Mouse (Mus musculus) forebrain, embryonic 16.5 days (tissue): ENCODE data around the gene Hoga1. TPM values are rescaled to one million over a fixed set of nuclear protein-coding genes. Genes with fewer than 3 reads are reported as not detected.

Source experiments
- ATAC-seq: fragments of 200-750 bp; cut with Nextera tagmentation; 2 replicates; pipeline ENCODE4 v1.8.0; 2017; ENCODE audit warnings: mild to moderate bottlenecking, moderate library complexity
- H3K27ac ChIP-seq: fragments of 300-500 bp; sonication (generic); 2 replicates; pipeline ENCODE4 v1.5.1; 2014; ENCODE audit warnings: low read length, control low read depth
- H3K27me3 ChIP-seq: fragments of 300-500 bp; sonication (generic); replicated peaks from 2 replicates; pipeline ENCODE4 v1.6.1; 2014; ENCODE audit warnings: low read length; ENCODE audit not compliant: control insufficient read depth, insufficient read depth
- H3K36me3 ChIP-seq: fragments of 300-500 bp; sonication (generic); 2 replicates; pipeline ENCODE4 v1.6.1; 2014; ENCODE audit not compliant: control insufficient read depth, insufficient read depth
- H3K4me1 ChIP-seq: fragments of 300-500 bp; sonication (generic); replicated peaks from 2 replicates; pipeline ENCODE4 v1.6.1; 2014; ENCODE audit warnings: low read length; ENCODE audit not compliant: control insufficient read depth, insufficient read depth
- H3K4me2 ChIP-seq: fragments of 300-500 bp; sonication (generic); 2 replicates; pipeline ENCODE4 v1.6.1; 2014; ENCODE audit warnings: mild to moderate bottlenecking, low read length, control low read depth
- H3K4me3 ChIP-seq: fragments of 300-500 bp; sonication (generic); replicated peaks from 2 replicates; pipeline ENCODE4 v1.5.1; 2014; ENCODE audit warnings: mild to moderate bottlenecking, low read length, control low read depth
- H3K9ac ChIP-seq: fragments of 300-500 bp; sonication (generic); replicated peaks from 2 replicates; pipeline ENCODE4 v1.6.1; 2014; ENCODE audit warnings: low read depth, low read length, control low read depth
- H3K9me3 ChIP-seq: fragments of 300-500 bp; sonication (generic); 2 replicates; pipeline ENCODE4 v1.6.1; 2016; ENCODE audit warnings: low read length; ENCODE audit not compliant: control insufficient read depth
- WGBS: fragments of 180-500 bp; shearing (Covaris S2); extraction: QIAGEN DNeasy Blood & Tissue Kit; methylation state at CpG from one replicate; pipeline ENCODE4 v1.1.7; 2014; 5-methylcytosine and 5-hydroxymethylcytosine counted together
- polyA plus RNA-seq: library from polyadenylated mRNA; unstranded; fragments of >200 nt; fragmentation: Nextera tagmentation; extraction: Ambion mirVana; gene quantifications from 2 replicates; pipeline ENCODE4 v1.2.1, GENCODE M21; 2015

Hoga1 gene
- polyA plus RNA-seq, 1 experiment from 2014 or later, result 0.66 TPM

- no peak overlapping the region for H3K4me3 ChIP-seq
- WGBS, result 64% methylated on average over 8 of the region's 8 CpGs
Observed at GRCm38 (mm10) chr19:42006568-42006967, 38.8 kb upstream of the Hoga1 start.

GRCm38 (mm10) chr19:42008586-42008985 lies 36.8 kb upstream of the Hoga1 start:
- Histone ChIP-seq H3K9ac (no peak overlapping the region), H3K27ac (no peak overlapping the region), H3K4me1 (no peaks in the 10 kb centered on the region), H3K9me3 (no peaks in the 10 kb centered on the region), H3K4me3 (no peak overlapping the region), H3K4me2 (no peak overlapping the region), H3K27me3 (no peaks in the 10 kb centered on the region), H3K36me3 (no peaks in the 10 kb centered on the region)
- 73% methylated on average over 3 of the region's 3 CpGs for WGBS
- no peak for ATAC-seq

More at GRCm38 (mm10) chr19:42006568-42006967, 38.8 kb upstream of the Hoga1 start:
- Histone ChIP-seq H3K36me3 (no peaks in the 10 kb centered on the region), H3K27ac (no peak overlapping the region), H3K9ac (no peak overlapping the region), H3K9me3 (no peaks in the 10 kb centered on the region), H3K27me3 (no peaks in the 10 kb centered on the region), H3K4me2 (no peak overlapping the region), H3K4me1 (no peaks in the 10 kb centered on the region)
- no peak for ATAC-seq

- H3K27me3 ChIP-seq, result no peaks in the 10 kb centered on the region
- no peak for ATAC-seq
- H3K4me1 ChIP-seq, result no peaks in the 10 kb centered on the region
- H3K9ac ChIP-seq, result no peak overlapping the region
- no peak overlapping the region for H3K4me2 ChIP-seq
- no peaks in the 10 kb centered on the region for H3K9me3 ChIP-seq
- no peaks in the 10 kb centered on the region for H3K36me3 ChIP-seq
- no peak overlapping the region for H3K27ac ChIP-seq
- no peak overlapping the region for H3K4me3 ChIP-seq
- WGBS, result 67% methylated on average over 7 of the region's 7 CpGs
Observed at GRCm38 (mm10) chr19:42009067-42009466, 36.3 kb upstream of the Hoga1 start.

- Histone ChIP-seq H3K4me3 (no peak overlapping the region), H3K36me3 (no peaks in the 10 kb centered on the region), H3K4me1 (no peaks in the 10 kb centered on the region), H3K27me3 (no peaks in the 10 kb centered on the region), H3K4me2 (no peak overlapping the region), H3K9me3 (no peaks in the 10 kb centered on the region), H3K27ac (no peak overlapping the region), H3K9ac (no peak overlapping the region)
- 74% methylated on average over 4 of the region's 4 CpGs for WGBS
- no peak for ATAC-seq
Observed at GRCm38 (mm10) chr19:42010436-42010835, 35.0 kb upstream of the Hoga1 start.

GRCm38 (mm10) chr19:42011123-42011522 lies 34.3 kb upstream of the Hoga1 start:
- 85% methylated on average over 7 of the region's 7 CpGs for WGBS
- Histone ChIP-seq H3K27ac (no peak overlapping the region), H3K4me2 (no peak overlapping the region), H3K4me3 (no peak overlapping the region), H3K36me3 (no peaks in the 10 kb centered on the region), H3K4me1 (no peaks in the 10 kb centered on the region), H3K27me3 (no peaks in the 10 kb centered on the region), H3K9ac (no peak overlapping the region), H3K9me3 (no peaks in the 10 kb centered on the region)
- ATAC-seq, result no peak

GRCm38 (mm10) chr19:42014231-42014825 lies 31.1 kb upstream of the Hoga1 start:
- Histone ChIP-seq H3K27me3 (no peaks in the 10 kb centered on the region), H3K36me3 (no peaks in the 10 kb centered on the region), H3K9ac (no peak overlapping the region), H3K9me3 (no peaks in the 10 kb centered on the region), H3K27ac (no peak overlapping the region), H3K4me3 (no peak overlapping the region), H3K4me2 (no peak overlapping the region), H3K4me1 (peaks cover 4% of the 10 kb centered on the region; the same call in 1 of the 2 replicates)
- 72% methylated on average over 3 of the region's 3 CpGs for WGBS
- ATAC-seq, result no peak

- 78% methylated on average over 6 of the region's 6 CpGs for WGBS
- no peaks in the 10 kb centered on the region for H3K9me3 ChIP-seq
- no peaks in the 10 kb centered on the region for H3K36me3 ChIP-seq
- H3K9ac ChIP-seq, result no peak overlapping the region
- no peak overlapping the region for H3K4me3 ChIP-seq
- no peak for ATAC-seq
- H3K4me2 ChIP-seq, result no peak overlapping the region
- H3K27ac ChIP-seq, result no peak overlapping the region
- H3K27me3 ChIP-seq, result no peaks in the 10 kb centered on the region
- peaks cover 4% of the 10 kb centered on the region; the same call in 1 of the 2 replicates for H3K4me1 ChIP-seq
Observed at GRCm38 (mm10) chr19:42015001-42015400, 30.4 kb upstream of the Hoga1 start.

- Histone ChIP-seq H3K9me3 (no peaks in the 10 kb centered on the region), H3K27me3 (no peaks in the 10 kb centered on the region), H3K4me2 (no peak overlapping the region), H3K27ac (no peak overlapping the region), H3K36me3 (no peaks in the 10 kb centered on the region), H3K4me1 (peaks cover 4% of the 10 kb centered on the region; the same call in 1 of the 2 replicates), H3K4me3 (no peak overlapping the region), H3K9ac (no peak overlapping the region)
- no peak for ATAC-seq
- 71% methylated on average over 4 of the region's 4 CpGs for WGBS
Observed at GRCm38 (mm10) chr19:42016251-42016650, 29.2 kb upstream of the Hoga1 start.

- H3K9me3 ChIP-seq, result no peaks in the 10 kb centered on the region
- H3K9ac ChIP-seq, result no peak overlapping the region
- H3K27ac ChIP-seq, result 0 out of 2 replicates have a peak overlapping the region, but pooled peaks have one; percentile 12
- H3K4me3 ChIP-seq, result no peak overlapping the region
- H3K4me2 ChIP-seq, result no peak overlapping the region
- ATAC-seq, result no peak
- 48% methylated on average over 5 of the region's 5 CpGs for WGBS
- peaks cover 4% of the 10 kb centered on the region; the same call in 1 of the 2 replicates for H3K4me1 ChIP-seq
- H3K36me3 ChIP-seq, result no peaks in the 10 kb centered on the region
- H3K27me3 ChIP-seq, result no peaks in the 10 kb centered on the region
Observed at GRCm38 (mm10) chr19:42016840-42017239, 28.6 kb upstream of the Hoga1 start.
